Mouse (Mus musculus): ENCODE results near the gene Vash2. TPM values are rescaled to one million over a fixed set of nuclear protein-coding genes. Genes with fewer than 3 reads are reported as not detected.

Vash2 gene
- polyA plus RNA-seq, 1 experiment from 2014 or later, result 81.0 TPM

DNA sequence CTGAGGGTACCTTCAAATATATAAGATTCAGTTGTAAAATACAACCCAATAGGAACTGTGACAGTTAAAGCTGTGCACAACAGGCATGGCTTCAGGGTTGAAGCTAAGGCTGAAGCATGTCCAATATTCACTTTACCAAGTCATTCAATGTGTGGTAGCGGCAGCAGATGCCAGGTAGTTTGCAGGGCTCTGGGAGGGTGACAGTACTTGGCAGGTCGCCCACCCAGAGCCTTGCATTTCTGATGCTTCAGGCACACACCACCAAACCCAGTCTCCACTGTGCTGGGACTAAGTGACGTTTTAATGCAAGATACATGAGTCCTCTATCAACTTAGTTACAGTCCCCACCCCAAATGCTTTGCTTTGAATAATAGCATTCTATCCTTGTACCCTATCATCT lies 21.6 kb upstream of the Vash2 start:
- H3K27ac ChIP-seq, result no peak overlapping the region
- ATAC-seq (ENCODE audit: low FRiP score), result no peak
- no peaks in the 10 kb centered on the region for H3K27me3 ChIP-seq
- no peak overlapping the region for H3K4me2 ChIP-seq (replicated peaks)
- no peak overlapping the region for H3K4me3 ChIP-seq
- no peaks in the 10 kb centered on the region for H3K4me1 ChIP-seq
- H3K9me3 ChIP-seq (replicated peaks), result peaks cover 5% of the 10 kb centered on the region; the same call in 1 of the 2 replicates
- H3K9ac ChIP-seq, result no peak overlapping the region
- peaks cover 13% of the 10 kb centered on the region for H3K36me3 ChIP-seq
- WGBS, result 82% methylated on average over 3 of the region's 3 CpGs

DNA sequence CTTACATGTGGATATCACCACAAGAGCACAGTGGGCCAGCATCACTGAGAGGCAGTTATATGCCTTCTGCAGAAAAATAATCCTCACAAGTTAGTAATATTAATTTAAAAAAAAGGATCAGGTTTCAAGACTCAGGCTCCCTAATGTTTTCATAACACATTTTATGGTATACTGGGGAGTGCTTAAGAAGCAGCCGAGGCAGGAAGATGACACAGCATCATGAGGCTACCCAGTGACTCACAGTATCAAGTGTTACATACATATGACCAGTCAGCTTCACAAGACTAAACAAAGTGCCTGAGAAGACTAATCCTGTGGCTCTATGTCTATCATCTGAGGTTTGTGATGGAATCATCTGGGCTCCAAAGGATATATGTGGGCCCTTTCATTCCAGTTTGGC lies 18.9 kb upstream of the Vash2 start:
- Histone ChIP-seq H3K9ac (no peak overlapping the region), H3K4me1 (no peaks in the 10 kb centered on the region), H3K4me3 (no peak overlapping the region), H3K4me2 (replicated peaks) (no peak overlapping the region), H3K36me3 (no peaks in the 10 kb centered on the region), H3K27me3 (no peaks in the 10 kb centered on the region), H3K9me3 (replicated peaks) (peaks cover 5% of the 10 kb centered on the region; the same call in 1 of the 2 replicates), H3K27ac (no peak overlapping the region)
- 100% methylated on average over 1 of the region's 1 CpGs for WGBS
- no peak for ATAC-seq (ENCODE audit: low FRiP score)

DNA sequence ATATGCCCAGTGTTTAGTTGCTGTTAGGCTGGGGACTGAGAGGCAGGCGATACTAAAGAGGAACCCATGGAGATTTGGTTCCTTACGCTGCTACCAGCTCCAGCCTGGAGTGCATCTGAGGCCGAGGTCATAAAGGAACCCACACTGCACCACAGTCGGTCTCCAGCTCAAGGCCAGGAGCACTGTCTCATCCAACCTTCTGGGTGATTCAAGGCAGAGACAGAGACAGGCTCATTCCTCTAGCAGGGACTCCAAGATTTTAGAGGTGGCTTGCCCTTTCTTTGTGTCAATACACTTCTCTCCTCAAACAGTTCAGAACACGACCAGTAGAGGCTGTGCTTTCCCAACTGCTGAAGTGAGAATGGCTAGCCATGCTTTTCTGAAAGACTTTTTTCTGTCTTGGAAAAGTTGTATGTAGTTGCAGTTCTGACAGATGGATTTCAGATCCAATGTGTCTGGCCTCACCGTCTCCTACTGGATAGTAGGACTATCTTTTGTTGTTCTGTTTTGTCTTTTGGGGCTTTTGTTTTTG lies 17.3 kb upstream of the Vash2 start:
- ATAC-seq (ENCODE audit: low FRiP score), result no peak
- H3K9ac ChIP-seq, result no peak overlapping the region
- H3K9me3 ChIP-seq (replicated peaks), result peaks cover 5% of the 10 kb centered on the region; the same call in 1 of the 2 replicates
- no peaks in the 10 kb centered on the region for H3K4me1 ChIP-seq
- no peaks in the 10 kb centered on the region for H3K36me3 ChIP-seq
- H3K27me3 ChIP-seq, result no peaks in the 10 kb centered on the region
- WGBS, result 72% methylated on average over 6 of the region's 6 CpGs
- H3K4me3 ChIP-seq, result no peak overlapping the region
- H3K4me2 ChIP-seq (replicated peaks), result no peak overlapping the region
- no peak overlapping the region for H3K27ac ChIP-seq

DNA sequence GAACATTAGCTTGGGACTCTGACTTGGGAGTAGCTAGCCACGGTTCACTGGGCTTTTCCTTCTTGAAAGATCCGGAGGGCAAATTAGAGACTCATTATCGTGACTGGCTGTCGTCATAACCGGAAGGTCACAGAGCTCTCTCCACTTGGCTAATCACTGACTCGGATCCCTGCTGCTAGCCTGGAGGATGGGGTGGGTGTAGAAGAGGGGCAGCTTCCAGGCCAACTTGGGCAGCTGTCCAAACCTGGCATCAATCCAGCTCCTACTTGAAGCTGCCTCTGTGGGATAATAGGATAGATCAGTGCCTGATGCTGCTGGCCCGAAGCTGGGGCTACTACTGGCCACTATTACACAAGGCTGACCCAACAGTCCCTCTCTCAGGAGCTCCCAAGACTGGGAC lies 16.5 kb upstream of the Vash2 start:
- Histone ChIP-seq H3K4me1 (no peaks in the 10 kb centered on the region), H3K36me3 (no peaks in the 10 kb centered on the region), H3K9ac (no peak overlapping the region), H3K27ac (no peak overlapping the region), H3K4me3 (no peak overlapping the region), H3K9me3 (replicated peaks) (peaks cover 5% of the 10 kb centered on the region; the same call in 1 of the 2 replicates), H3K4me2 (replicated peaks) (no peak overlapping the region), H3K27me3 (no peaks in the 10 kb centered on the region)
- WGBS, result 62% methylated on average over 7 of the region's 7 CpGs
- ATAC-seq (ENCODE audit: low FRiP score), result no peak

DNA sequence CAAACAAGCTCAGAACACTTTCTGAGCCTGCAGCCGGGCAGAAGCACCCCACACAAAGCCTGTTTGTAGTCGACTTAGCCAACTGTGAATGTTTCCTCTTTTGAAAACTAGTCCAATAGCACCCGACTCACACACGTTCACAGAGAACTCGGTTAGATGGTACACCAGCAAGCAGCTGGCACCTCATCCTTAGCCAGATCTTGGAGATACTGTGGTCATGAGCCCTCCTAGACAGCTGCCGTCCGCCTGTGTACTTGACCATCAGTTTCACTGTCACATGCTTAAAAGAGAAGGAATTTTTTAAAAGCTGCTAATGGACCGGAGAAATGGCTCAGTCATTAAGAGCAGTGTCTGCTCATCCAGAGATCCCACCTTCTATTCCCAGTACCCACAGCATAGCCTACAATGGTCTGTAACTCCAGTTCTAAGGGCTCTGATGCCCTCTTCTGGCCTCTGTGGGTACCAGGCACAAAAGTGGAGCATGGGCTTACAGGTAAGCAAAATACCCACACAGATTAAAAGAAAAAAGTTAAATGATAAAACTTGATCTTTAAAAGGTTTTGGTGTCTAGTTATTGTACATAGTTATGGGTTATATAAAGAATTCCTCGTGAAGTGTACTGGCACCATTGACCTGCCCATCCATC lies 10.5 kb upstream of the Vash2 start:
- Histone ChIP-seq H3K36me3 (no peaks in the 10 kb centered on the region), H3K9ac (no peak overlapping the region), H3K9me3 (replicated peaks) (no peaks in the 10 kb centered on the region), H3K4me2 (replicated peaks) (no peak overlapping the region), H3K4me1 (no peaks in the 10 kb centered on the region), H3K27me3 (no peaks in the 10 kb centered on the region), H3K4me3 (no peak overlapping the region), H3K27ac (no peak overlapping the region)
- 83% methylated on average over 9 of the region's 9 CpGs for WGBS
- no peak for ATAC-seq (ENCODE audit: low FRiP score)

DNA sequence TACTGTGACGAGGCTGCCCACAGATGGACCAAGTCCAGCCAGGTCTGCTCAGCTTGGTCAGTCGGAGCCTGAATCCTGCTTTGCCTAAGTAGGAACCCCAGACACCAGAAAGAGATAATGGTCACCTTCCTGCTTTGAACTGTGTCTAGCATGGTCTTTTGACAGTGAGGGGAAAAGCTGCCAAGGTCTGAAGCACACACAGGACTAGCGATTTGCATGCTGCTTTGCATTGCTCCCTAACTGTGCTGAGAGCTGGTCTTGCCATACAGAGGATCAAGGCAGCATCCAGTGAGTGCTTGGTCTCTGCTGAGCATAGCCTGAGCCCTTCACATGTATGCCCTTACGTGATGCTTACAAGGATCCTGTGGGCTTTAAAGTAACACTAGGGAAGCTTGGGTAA lies 2.3 kb upstream of the Vash2 start:
- WGBS, result 77% methylated on average over 4 of the region's 4 CpGs
- no peak overlapping the region for H3K4me2 ChIP-seq (replicated peaks)
- H3K4me1 ChIP-seq, result peaks cover 19% of the 10 kb centered on the region
- H3K9me3 ChIP-seq (replicated peaks), result no peaks in the 10 kb centered on the region
- H3K27me3 ChIP-seq, result no peaks in the 10 kb centered on the region
- no peaks in the 10 kb centered on the region for H3K36me3 ChIP-seq
- no peak for ATAC-seq (ENCODE audit: low FRiP score)
- H3K27ac ChIP-seq, result no peak overlapping the region
- H3K9ac ChIP-seq, result no peak overlapping the region
- no peak overlapping the region for H3K4me3 ChIP-seq

DNA sequence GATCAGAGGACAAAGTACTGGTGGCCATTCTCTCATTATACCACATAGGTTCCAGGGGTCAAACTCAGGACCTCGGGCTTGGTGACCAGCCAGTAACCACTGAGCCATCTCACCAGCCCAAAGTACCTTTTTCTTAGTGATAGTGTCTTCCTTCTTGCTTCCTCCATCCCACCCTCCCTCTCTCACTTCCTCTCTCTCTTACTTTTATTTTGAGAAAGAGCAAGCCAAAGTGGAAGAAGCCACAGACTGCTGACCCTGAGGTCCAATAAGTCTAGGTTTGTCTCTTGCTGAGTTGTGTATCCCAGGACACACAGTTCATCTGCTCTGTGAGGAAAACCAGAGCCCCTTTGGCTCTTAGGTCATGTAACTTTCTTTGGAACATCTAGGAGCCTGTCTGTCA lies 1.4 kb upstream of the Vash2 start:
- no peak for ATAC-seq (ENCODE audit: low FRiP score)
- no peak overlapping the region for H3K9ac ChIP-seq
- no peaks in the 10 kb centered on the region for H3K27me3 ChIP-seq
- no peaks in the 10 kb centered on the region for H3K36me3 ChIP-seq
- no peak overlapping the region for H3K27ac ChIP-seq
- H3K4me3 ChIP-seq, result no peak overlapping the region
- H3K4me1 ChIP-seq, result peaks cover 29% of the 10 kb centered on the region
- no peaks in the 10 kb centered on the region for H3K9me3 ChIP-seq (replicated peaks)
- 100% methylated on average over 1 of the region's 1 CpGs for WGBS
- no peak overlapping the region for H3K4me2 ChIP-seq (replicated peaks)

DNA sequence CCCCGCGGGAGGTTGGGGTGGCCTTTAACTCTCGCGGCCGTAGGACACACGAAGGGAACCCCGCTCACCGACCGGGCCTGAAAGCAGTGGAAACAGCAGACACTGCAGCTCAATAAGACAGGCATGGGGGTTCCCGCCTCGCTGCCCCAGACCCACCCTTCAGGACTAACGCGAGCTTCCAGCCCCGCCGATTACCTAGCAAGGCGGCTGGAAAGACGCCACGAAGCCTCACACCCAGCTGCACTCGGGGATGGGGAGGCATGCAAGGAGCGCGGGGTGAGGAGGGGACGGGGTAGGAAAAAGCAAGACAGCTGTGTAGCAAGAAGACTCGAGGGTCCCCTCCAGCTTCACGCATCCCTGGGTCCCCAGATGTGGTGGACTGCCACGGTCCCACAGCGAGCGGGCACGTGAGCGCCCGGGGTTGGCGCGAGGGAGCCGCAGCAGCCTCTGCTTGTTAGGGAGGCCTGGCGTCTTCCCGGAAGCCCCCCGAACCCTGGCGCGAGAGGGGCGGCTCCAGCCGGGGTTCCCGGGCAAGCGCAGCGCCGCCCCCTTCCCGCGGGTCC lies 504 bp downstream of the Vash2 start:
- Histone ChIP-seq H3K27ac (peak overlapping the region; percentile 97), H3K36me3 (peaks cover 18% of the 10 kb centered on the region), H3K9me3 (replicated peaks) (no peaks in the 10 kb centered on the region), H3K4me1 (peaks cover 32% of the 10 kb centered on the region), H3K27me3 (no peaks in the 10 kb centered on the region), H3K4me3 (peak overlapping the region; percentile 70), H3K9ac (peak overlapping the region; percentile 96), H3K4me2 (replicated peaks) (peak overlapping the region; percentile 84)
- under 1% methylated on average over 42 of the region's 46 CpGs for WGBS
- ATAC-seq (ENCODE audit: low FRiP score), result peak; percentile 85

DNA sequence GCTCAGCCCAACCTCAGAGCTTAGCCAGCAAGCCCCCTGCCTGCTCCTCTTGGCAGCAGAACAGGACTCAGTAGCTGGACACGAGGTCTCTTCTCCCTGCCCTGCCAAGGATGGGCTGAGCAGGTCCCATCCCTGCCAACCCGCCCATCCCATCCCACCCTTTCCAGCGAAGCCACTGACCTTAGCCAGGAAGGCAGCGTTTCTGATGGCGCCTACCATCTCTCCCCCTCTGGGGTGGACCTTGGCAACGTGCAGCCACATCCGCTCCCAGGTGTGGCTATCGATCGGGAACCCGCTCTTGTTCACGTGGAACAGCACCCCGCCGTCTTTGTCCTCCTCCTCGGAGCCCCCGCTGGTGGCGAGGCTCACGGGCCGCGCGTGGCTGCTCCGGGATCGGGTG lies 1.1 kb downstream of the Vash2 start:
- peaks cover 32% of the 10 kb centered on the region for H3K4me1 ChIP-seq
- peak; percentile 7; the same call in 1 of the 2 replicates for ATAC-seq (ENCODE audit: low FRiP score)
- H3K4me3 ChIP-seq, result peak overlapping the region; percentile 70
- no peaks in the 10 kb centered on the region for H3K27me3 ChIP-seq
- H3K4me2 ChIP-seq (replicated peaks), result peak overlapping the region; percentile 84
- peak overlapping the region; percentile 97 for H3K27ac ChIP-seq
- peak overlapping the region; percentile 96 for H3K9ac ChIP-seq
- no peaks in the 10 kb centered on the region for H3K9me3 ChIP-seq (replicated peaks)
- H3K36me3 ChIP-seq, result peaks cover 22% of the 10 kb centered on the region
- 1% methylated on average over 22 of the region's 22 CpGs for WGBS

DNA sequence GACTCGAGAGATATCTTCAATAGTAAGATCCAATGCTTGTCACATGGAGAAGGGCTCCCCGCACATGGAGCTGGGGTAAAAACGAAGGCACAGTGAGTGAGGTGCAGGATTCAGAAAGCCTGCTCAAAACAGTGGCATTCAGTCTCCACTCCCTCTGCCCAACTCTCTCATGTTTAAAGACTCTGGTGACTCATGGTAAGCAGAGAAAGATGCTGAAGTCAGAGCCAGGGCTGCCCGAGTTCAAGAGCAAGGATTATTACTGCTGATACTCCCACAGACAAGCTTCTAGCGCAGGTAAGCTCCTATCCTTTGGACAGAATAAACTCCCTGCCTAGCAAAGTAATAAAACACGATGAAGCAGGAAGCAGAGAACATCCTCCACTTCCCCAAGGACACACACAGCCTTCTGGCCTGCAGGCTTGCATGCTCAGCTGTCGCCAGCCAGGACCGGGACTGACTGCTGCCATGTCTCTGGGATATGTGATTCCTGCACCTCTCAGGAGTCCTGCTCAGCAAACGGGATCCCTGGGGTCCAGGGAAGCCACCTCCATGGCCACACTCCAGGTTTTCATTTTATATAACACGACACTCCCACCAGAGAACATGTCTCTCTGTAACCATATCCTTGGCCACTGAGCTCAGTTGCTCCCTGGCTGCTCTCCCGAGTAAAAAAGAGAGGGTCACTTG lies 2.1 kb downstream of the Vash2 start:
- H3K4me3 ChIP-seq, result peak overlapping the region; percentile 70
- 53% methylated on average over 11 of the region's 11 CpGs for WGBS
- no peak for ATAC-seq (ENCODE audit: low FRiP score)
- H3K27ac ChIP-seq, result peak overlapping the region; percentile 35; the same call in 1 of the 2 replicates
- no peaks in the 10 kb centered on the region for H3K27me3 ChIP-seq
- peaks cover 31% of the 10 kb centered on the region for H3K36me3 ChIP-seq
- H3K4me1 ChIP-seq, result peaks cover 34% of the 10 kb centered on the region
- no peaks in the 10 kb centered on the region for H3K9me3 ChIP-seq (replicated peaks)
- peak overlapping the region; percentile 96; the same call in 1 of the 2 replicates for H3K9ac ChIP-seq
- peak overlapping the region; percentile 84 for H3K4me2 ChIP-seq (replicated peaks)

DNA sequence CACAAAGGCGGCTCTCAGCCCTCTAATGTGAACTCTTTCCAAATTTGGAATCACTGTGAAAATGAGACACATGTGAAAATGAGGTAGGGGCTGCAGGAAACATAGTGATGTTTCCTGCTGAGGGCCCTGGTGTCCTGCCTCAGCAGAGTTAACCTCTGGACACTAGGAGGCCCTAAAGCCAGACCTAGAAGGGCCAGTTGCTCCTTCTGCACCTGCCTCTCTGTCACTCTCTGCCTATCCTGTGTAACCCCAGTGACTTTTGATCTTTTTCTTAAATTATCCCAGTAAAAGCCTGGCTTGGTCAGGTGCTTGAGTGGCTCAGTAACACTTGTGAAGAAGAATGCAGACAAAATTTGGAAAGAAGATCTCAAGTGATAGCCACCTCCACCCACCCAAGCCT lies 4.3 kb downstream of the Vash2 start:
- peaks cover 34% of the 10 kb centered on the region for H3K4me1 ChIP-seq
- H3K9ac ChIP-seq, result no peak overlapping the region
- H3K27me3 ChIP-seq, result no peaks in the 10 kb centered on the region
- no peak for ATAC-seq (ENCODE audit: low FRiP score)
- H3K36me3 ChIP-seq, result peaks cover 51% of the 10 kb centered on the region
- H3K4me3 ChIP-seq, result no peak overlapping the region
- H3K4me2 ChIP-seq (replicated peaks), result no peak overlapping the region
- no peak overlapping the region for H3K27ac ChIP-seq
- no peaks in the 10 kb centered on the region for H3K9me3 ChIP-seq (replicated peaks)
- WGBS, result 76% methylated on average over 1 of the region's 1 CpGs

DNA sequence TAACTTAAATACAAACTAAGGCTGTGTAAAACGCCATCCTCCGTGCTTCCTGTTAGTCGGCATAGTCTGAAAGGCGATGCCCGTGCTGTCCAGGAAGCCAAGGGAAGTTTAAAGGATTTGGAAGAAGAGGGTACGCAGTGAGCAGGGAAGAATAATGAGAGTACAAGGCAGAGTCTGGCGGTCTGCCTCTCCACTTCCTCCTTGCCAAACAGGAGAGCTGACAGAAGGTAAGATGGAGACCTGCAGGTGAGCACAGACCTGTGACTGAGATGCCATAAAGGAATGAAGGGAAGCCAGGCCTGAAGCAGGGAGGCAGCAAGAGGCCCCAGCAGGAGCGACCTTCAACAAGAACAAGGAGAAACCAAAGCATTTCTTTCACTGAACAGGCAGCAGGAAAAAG lies 4.9 kb downstream of the Vash2 start:
- no peaks in the 10 kb centered on the region for H3K27me3 ChIP-seq
- peaks cover 57% of the 10 kb centered on the region for H3K36me3 ChIP-seq
- H3K4me3 ChIP-seq, result no peak overlapping the region
- ATAC-seq (ENCODE audit: low FRiP score), result no peak
- WGBS, result 95% methylated on average over 8 of the region's 8 CpGs
- H3K27ac ChIP-seq, result no peak overlapping the region
- no peak overlapping the region for H3K4me2 ChIP-seq (replicated peaks)
- peaks cover 30% of the 10 kb centered on the region for H3K4me1 ChIP-seq
- H3K9ac ChIP-seq, result no peak overlapping the region
- H3K9me3 ChIP-seq (replicated peaks), result no peaks in the 10 kb centered on the region
